Mouse (Mus musculus) ovary, postnatal 36 days (tissue): ENCODE measurements around the gene Iqsec1.

ENCODE experiments used
- DNase-seq: peaks from one replicate; pipeline ENCODE4 v3.0.0; 2022; ENCODE audit warnings: low spot score, mixed read lengths

Gene Iqsec1

GRCm38 (mm10) chr6:90812072-90812471, 176.4 kb downstream of the Iqsec1 start:
- DNase-seq: no peak

GRCm38 (mm10) chr6:90810576-90810975, 177.9 kb downstream of the Iqsec1 start:
- no peak for DNase-seq

- peak; percentile 58 for DNase-seq
Measured at GRCm38 (mm10) chr6:90809960-90810362, 178.5 kb downstream of the Iqsec1 start.

GRCm38 (mm10) chr6:90809077-90809840, 179.2 kb downstream of the Iqsec1 start:
- DNase-seq: no peak

GRCm38 (mm10) chr6:90808544-90808943, 179.9 kb downstream of the Iqsec1 start:
- no peak for DNase-seq

- DNase-seq: no peak
Measured at GRCm38 (mm10) chr6:90808134-90808533, 180.4 kb downstream of the Iqsec1 start.

- no peak for DNase-seq
Measured at GRCm38 (mm10) chr6:90807581-90807980, 180.9 kb downstream of the Iqsec1 start.

GRCm38 (mm10) chr6:90806743-90807142, 181.7 kb downstream of the Iqsec1 start:
- DNase-seq: no peak

- no peak for DNase-seq
Measured at GRCm38 (mm10) chr6:90805101-90805500, 183.4 kb downstream of the Iqsec1 start.

GRCm38 (mm10) chr6:90804646-90805045, 183.8 kb downstream of the Iqsec1 start:
- no peak for DNase-seq

GRCm38 (mm10) chr6:90802604-90803003, 185.9 kb downstream of the Iqsec1 start:
- DNase-seq: no peak

- DNase-seq: no peak
Measured at GRCm38 (mm10) chr6:90802058-90802457, 186.4 kb downstream of the Iqsec1 start.

GRCm38 (mm10) chr6:90800825-90801224, 187.7 kb downstream of the Iqsec1 start:
- no peak for DNase-seq

- DNase-seq: no peak
Measured at GRCm38 (mm10) chr6:90799116-90799515, 189.4 kb downstream of the Iqsec1 start.

- no peak for DNase-seq
Measured at GRCm38 (mm10) chr6:90798201-90798600, 190.3 kb downstream of the Iqsec1 start.

GRCm38 (mm10) chr6:90796902-90797596, 191.4 kb downstream of the Iqsec1 start:
- no peak for DNase-seq

- DNase-seq: no peak
Measured at GRCm38 (mm10) chr6:90790901-90791300, 197.6 kb downstream of the Iqsec1 start.

GRCm38 (mm10) chr6:90789520-90789919, 199.0 kb downstream of the Iqsec1 start:
- DNase-seq: no peak

GRCm38 (mm10) chr6:90787587-90787986, 200.9 kb downstream of the Iqsec1 start:
- DNase-seq: no peak

- no peak for DNase-seq
Measured at GRCm38 (mm10) chr6:90787036-90787435, 201.4 kb downstream of the Iqsec1 start.

- DNase-seq: no peak
Measured at GRCm38 (mm10) chr6:90786589-90786988, 201.9 kb downstream of the Iqsec1 start.

- no peak for DNase-seq
Measured at GRCm38 (mm10) chr6:90783945-90784344, 204.5 kb downstream of the Iqsec1 start.

GRCm38 (mm10) chr6:90783176-90783575, 205.3 kb downstream of the Iqsec1 start:
- no peak for DNase-seq
